Mouse (Mus musculus): Measurements from ENCODE around the gene Steap1. TPM values are rescaled to one million over a fixed set of nuclear protein-coding genes. Genes with fewer than 3 reads are reported as not detected.
A peak's percentile ranks its signal among the peaks of the same experiment; 100 is the strongest.

The Steap1 gene
- 10 to 100 TPM; 18.5 to 20.1 TPM for total RNA-seq (2021)
- long read RNA-seq, experiment 1, transcript Steap1-201 (5 exons, 1,230 nt), result major isoform, 56 of 59 reads
- long read RNA-seq, experiment 1, partial matches to known transcripts, result 3 of 59 reads
- long read RNA-seq, experiment 1, other reads (novel, unspliced or antisense), result 0 of 59 reads
- long read RNA-seq, experiment 2, transcript Steap1-201 (5 exons, 1,230 nt), result major isoform, 21 of 22 reads
- long read RNA-seq, experiment 2, partial matches to known transcripts, result 0 of 22 reads
- long read RNA-seq, experiment 2, other reads (novel, unspliced or antisense), result 1 of 22 reads

GRCm38 (mm10) chr5:5748866-5749682 is at the start of gene Steap1:
Gene Steap1 (minus strand): TSS chr5:5749326.
- peak; percentile 99 for DNase-seq

DNA sequence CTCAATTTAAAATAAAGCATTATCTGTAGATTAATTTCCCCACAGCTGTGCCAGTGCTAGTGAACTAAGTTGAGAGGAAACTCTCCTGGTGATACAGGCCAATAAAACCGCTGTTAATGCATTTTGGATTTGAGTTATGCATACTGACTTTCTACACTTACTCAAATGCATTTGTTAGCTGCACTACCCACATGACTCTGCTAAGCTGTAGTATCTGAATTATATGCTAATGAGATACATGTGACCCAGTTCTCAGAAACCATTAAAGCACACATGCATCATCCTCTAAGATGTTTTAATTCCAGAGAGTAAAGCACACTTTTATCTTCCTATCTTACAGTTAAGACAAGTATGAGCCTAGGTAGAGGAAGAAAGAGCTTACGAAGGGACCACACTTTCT is 38.0 kb upstream of the Steap1 start:
- DNase-seq, result no peak

- no peak for DNase-seq
These were observed 7.4 kb upstream of the Steap1 start for GRCm38 (mm10) chr5:5756392-5757019.

DNA sequence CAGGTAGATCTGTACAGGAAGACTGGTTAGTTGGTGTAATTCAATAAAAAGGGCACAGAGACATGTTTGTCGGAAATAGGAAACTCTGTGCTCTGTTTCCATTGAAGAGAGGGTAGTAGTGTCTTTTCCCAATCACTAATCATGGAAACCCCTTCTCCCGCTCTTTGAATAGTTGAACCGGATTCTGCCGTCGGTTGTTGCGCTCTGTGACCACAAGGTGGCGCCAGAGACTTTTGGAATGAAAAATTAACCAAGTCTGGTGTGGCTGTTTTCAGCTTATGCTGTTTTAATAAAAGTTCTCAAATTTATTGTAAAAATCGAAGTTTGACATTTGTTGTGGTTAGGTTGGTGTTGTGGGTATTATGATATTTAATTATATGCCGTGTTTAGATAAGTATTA is 5.9 kb upstream of the Steap1 start:
- peak; percentile 72 for DNase-seq

DNA sequence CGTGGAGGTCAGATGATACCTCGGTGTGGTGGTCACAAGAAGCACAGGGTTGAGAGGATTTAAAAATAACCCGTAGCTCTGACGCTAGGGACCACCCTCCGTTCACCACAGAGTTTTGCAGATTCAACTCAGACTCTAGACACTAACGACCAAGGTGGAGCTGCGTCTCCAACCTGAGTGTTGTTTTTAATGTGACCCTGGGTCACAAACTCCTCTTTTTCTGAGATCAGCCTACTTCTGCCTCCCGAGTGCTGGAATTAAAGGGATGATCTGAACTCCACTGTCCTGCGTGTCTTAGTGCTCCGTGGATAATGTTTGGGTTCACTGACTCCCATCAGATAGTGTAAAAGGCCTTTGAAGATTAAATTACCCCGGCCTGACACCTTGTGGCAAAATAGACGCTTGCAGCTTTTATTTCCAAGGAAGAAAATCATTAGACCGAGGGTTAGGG is 671 bp upstream of the Steap1 start:
- peak; percentile 57 for DNase-seq

DNA sequence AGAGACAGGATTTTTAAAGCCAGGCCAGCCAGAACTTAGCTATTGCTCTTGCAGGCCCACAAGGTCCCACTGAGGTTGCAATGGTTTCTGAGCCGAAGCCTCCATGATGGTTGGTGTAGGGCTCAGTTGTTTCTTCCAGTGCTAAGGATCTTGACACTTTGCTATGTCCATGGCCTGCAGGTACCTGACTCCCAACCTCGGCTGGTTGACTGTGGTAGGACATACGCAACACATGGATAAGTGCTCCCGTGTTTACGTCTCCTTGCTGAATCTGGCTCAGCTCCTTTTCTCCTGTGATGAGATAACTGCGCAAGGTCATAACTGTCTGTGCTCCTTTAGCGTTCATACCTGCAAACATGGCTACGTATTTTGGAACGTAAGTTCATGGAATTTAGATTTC is 14.7 kb downstream of the Steap1 start:
- no peak for DNase-seq

DNA sequence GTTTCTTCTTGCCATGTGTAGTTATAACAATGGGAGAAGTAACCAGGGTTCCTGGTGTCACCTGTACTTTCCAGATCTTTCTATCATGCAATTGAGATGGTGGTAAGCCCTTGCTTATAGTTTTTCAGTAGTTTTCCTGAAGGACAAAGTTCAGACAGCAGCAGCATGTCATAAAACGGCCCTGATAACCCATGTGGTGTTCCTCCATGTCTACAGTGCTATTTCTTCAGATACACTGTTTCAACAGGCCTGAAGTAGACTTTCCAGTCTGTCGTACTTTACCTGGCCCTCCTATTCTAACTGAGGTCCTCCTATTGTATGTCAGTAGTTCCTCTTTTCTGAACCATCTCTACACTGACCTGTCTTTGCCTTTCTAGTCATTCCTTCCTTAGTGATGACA is 16.3 kb downstream of the Steap1 start:
- DNase-seq, result no peak

GRCm38 (mm10) chr5:5732208-5732607 is 16.9 kb downstream of the Steap1 start:
- DNase-seq, result no peak

- peak; percentile 13 for DNase-seq
These were observed 19.2 kb downstream of the Steap1 start for GRCm38 (mm10) chr5:5729904-5730303.

DNA sequence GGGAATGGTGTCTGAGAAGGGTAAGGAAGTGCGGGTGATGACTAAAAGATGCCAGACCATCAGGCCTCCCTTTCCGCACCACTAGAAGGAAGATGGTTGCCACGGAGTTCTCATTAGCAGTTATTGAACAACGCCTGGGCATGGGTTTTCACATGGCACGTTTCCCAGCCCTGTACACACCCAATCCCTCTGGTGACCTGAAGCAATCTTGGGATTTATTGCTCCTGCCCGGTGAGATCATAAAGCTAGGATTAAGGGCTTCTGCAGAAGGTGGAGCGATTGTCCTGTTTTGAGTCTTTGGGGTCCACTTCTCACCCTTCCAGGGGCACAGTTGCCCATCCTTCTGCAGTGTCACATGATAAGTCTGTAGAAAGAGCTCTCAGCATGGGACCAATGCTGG is 26.9 kb downstream of the Steap1 start:
- DNase-seq, result no peak

GRCm38 (mm10) chr5:5711032-5711431 is 38.1 kb downstream of the Steap1 start:
- DNase-seq, result no peak

GRCm38 (mm10) chr5:5707341-5708278 is 41.5 kb downstream of the Steap1 start:
- DNase-seq, result peak; percentile 14

GRCm38 (mm10) chr5:5705019-5705418 is 44.1 kb downstream of the Steap1 start:
- DNase-seq, result no peak

DNA sequence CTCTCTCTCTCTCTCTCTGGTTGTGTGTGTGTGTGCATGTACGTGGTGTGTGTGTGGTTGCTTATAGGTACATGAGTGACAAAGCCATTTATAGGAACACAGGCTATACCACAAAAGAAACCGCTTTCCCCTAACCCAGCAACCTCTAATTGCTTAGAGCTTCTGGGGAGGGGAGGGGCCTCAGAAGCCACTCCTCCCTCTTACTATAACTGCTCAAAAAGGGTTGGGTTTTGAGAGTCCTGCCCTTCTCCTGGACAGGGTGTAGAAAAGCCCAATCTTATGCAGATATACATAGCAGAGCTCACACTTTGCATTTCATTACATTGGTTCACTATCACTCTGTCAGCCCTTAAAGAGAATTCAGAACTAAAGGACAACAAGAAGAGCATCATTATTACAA is 48.7 kb downstream of the Steap1 start:
- DNase-seq, result no peak

GRCm38 (mm10) chr5:5698830-5699229 is 50.3 kb downstream of the Steap1 start:
- DNase-seq, result no peak

DNA sequence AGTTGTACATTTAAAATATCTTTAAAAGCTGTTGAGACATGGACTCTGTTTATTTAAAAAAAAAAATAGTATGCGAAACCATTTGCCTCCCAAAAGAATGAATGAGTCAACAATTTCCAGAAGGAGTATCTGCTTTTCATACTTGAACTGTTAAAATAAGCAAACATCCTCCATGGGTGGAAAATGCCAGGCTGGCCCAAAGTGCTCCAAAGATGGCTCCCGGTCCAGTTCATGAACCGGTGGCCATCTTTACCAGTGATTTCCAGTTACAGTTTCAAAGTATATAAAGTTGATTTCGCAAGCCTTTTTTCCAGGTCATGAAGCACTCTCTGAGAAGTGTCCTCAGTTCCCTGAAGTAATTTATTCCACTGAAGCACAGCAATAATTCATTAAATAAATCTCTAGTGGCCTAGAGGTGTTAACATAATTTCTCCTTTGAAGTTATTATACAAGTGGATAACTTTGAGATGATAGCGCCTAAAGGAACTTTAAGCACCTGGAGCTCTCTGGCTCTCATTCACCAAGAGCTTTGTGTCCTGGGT is 53.7 kb downstream of the Steap1 start:
- DNase-seq, result no peak

- peak; percentile 79 for DNase-seq
These were observed 55.0 kb downstream of the Steap1 start, which contains the start of gene Steap2 for GRCm38 (mm10) chr5:5693956-5694653. Gene Steap2 (minus strand): TSS chr5:5694578.

- peak; percentile 40 for DNase-seq
These were observed 55.6 kb downstream of the Steap1 start for GRCm38 (mm10) chr5:5693541-5693955.

DNA sequence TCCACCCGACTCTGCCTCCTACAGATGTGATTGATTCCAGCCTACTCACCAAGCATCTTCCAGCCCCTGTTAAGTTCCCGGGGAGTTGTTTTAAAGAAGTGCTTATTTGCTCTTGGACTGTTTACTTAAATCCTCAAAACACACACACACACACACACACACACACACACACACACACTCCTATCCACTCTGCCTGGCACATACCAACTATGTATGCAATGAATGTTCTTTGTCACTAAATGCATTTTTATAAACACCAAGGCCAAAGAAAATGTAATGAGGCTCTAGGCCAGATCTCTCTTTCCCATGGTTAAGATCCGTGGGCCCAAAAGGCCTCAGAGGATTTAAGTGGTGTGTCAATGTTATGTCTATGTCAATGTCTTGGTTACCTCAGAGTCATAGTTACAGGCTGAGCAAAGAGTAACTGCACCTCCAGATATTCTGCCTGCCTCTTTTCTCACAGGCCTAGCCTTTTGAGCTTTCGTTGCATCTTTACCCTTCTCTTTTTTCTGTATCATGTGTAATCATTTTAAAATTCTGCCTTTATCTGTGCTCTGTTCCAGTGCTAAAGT is 56.9 kb downstream of the Steap1 start:
- no peak for DNase-seq

DNA sequence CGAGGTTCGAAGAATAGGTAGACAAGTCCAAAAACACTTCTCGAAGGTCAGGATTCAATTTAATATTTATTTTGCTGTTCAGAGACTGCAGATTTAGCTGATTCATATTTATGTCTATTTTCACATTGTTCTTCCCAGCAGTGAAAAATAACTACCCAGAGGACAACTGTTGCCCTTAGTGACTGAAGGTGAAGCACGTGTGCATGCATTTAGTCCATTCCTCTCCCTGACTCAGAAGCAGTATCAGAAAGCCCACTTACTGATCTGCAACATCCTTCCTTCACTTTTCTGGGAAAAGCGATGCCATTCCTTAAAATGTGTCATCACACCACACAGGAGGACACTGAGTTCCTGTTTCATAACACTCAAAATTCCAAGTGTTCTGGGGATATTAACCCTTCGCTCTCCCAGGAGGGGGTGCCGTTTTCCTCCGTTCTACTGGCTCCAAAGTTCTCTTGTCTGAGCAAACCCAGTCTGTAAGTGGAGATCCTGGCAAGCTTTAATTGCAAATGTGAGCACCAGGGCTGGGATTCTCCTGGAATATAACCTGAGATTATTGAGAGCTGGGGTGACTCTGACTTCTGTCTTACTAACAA is 60.1 kb downstream of the Steap1 start:
- no peak for DNase-seq
